Mouse (Mus musculus): Measurements from ENCODE around the gene G0s2. TPM values are rescaled to one million over a fixed set of nuclear protein-coding genes. Genes with fewer than 3 reads are reported as not detected.

The G0s2 gene
- polyA plus RNA-seq (2012) = 10.6 and 17.7 TPM in 2 replicates

GRCm38 (mm10) chr1:193272916-193273601 is at the start of gene G0s2:
Gene G0s2, minus strand, starts transcription at chr1:193273217.

GRCm38 (mm10) chr1:193263955-193264598 is 8.9 kb downstream of the G0s2 start, which contains the start of gene Hsd11b1:
Gene Hsd11b1, minus strand, starts transcription at chr1:193264075.

Other genes starting within 250 kb of the G0s2 start
- not detected in 2 replicates for gene Syt14, start 237.4 kb downstream of the G0s2 start, polyA plus RNA-seq (2012)
- gene Diexf, start 142.9 kb downstream of the G0s2 start, polyA plus RNA-seq (2012) = 2.6 and 2.9 TPM in 2 replicates
- 0.11 and 0.22 TPM in 2 replicates for gene Irf6, start 120.1 kb downstream of the G0s2 start, polyA plus RNA-seq (2012)
- 1.1 and 1.6 TPM in 2 replicates for gene A130010J15Rik, start 105.2 kb downstream of the G0s2 start, polyA plus RNA-seq (2012)
- 50.3 and 54.9 TPM in 2 replicates for gene Traf3ip3, start 71.5 kb downstream of the G0s2 start, polyA plus RNA-seq (2012)
- 0.44 and 0.65 TPM in 2 replicates for gene Lamb3, start 65.5 kb downstream of the G0s2 start, polyA plus RNA-seq (2012)
- 1.3 and 2.7 TPM in 2 replicates for gene Hsd11b1, start 9.1 kb downstream of the G0s2 start, polyA plus RNA-seq (2012)
- 0.06 and 0.16 TPM in 2 replicates for gene Camk1g, start 97.1 kb upstream of the G0s2 start, polyA plus RNA-seq (2012)